Mouse (Mus musculus) midbrain, embryonic 14.5 days (tissue): ENCODE measurements around the gene Ankrd24. TPM values are rescaled to one million over a fixed set of nuclear protein-coding genes. Genes with fewer than 3 reads are reported as not detected.
A peak's percentile ranks its signal among the peaks of the same experiment; 100 is the strongest.

ENCODE experiments used
- ATAC-seq: fragments of 200-750 bp; cut with Nextera tagmentation; 2 replicates; pipeline ENCODE4 v1.8.0; 2017; ENCODE audit warnings: moderate number of reproducible peaks, moderate library complexity; ENCODE audit not compliant: low FRiP score, low TSS enrichment
- DNase-seq: peaks from one replicate; pipeline ENCODE4 v3.0.0-alpha.2; 2015
- H3K27ac ChIP-seq: fragments of 300-500 bp; sonication (generic); replicated peaks from 2 replicates; pipeline ENCODE4 v1.5.1; 2014; ENCODE audit warnings: mild to moderate bottlenecking, low read depth, low read length, moderate library complexity
- H3K27me3 ChIP-seq: fragments of 300-500 bp; sonication (generic); 2 replicates; pipeline ENCODE4 v1.6.1; 2014; ENCODE audit warnings: low read length, control low read depth, mixed read lengths; ENCODE audit not compliant: control insufficient read depth, insufficient read depth
- H3K36me3 ChIP-seq: fragments of 300-500 bp; sonication (generic); 2 replicates; pipeline ENCODE4 v1.6.1; 2014; ENCODE audit warnings: low read length, control low read depth; ENCODE audit not compliant: control insufficient read depth, insufficient read depth
- H3K4me1 ChIP-seq: fragments of 300-500 bp; sonication (generic); 2 replicates; pipeline ENCODE4 v1.6.1; 2014; ENCODE audit warnings: mild to moderate bottlenecking, antibody characterized with exemption, low read length, control low read depth; ENCODE audit not compliant: control insufficient read depth, insufficient read depth
- H3K4me2 ChIP-seq: fragments of 300-500 bp; sonication (generic); 2 replicates; pipeline ENCODE4 v1.6.1; 2014; ENCODE audit warnings: mild to moderate bottlenecking, low read length, moderate library complexity
- H3K4me3 ChIP-seq: fragments of 300-500 bp; sonication (generic); replicated peaks from 2 replicates; pipeline ENCODE4 v1.5.1; 2014; ENCODE audit warnings: low read depth, low read length
- H3K9ac ChIP-seq: fragments of 300-500 bp; sonication (generic); replicated peaks from 2 replicates; pipeline ENCODE4 v1.6.1; 2014; ENCODE audit warnings: mild to moderate bottlenecking, low read length, moderate library complexity
- H3K9me3 ChIP-seq: fragments of 300-500 bp; sonication (generic); 2 replicates; pipeline ENCODE4 v1.6.1; 2016; ENCODE audit warnings: low read length, control low read depth, mixed read lengths; ENCODE audit not compliant: control insufficient read depth
- WGBS: fragments of 180-500 bp; shearing (Covaris S2); extraction: QIAGEN DNeasy Blood & Tissue Kit; methylation state at CpG from one replicate; pipeline ENCODE4 v1.1.7; 2014; 5-methylcytosine and 5-hydroxymethylcytosine counted together
- polyA plus RNA-seq: library from polyadenylated mRNA; unstranded; fragments of >200 nt; fragmentation: Nextera tagmentation; extraction: Ambion mirVana; gene quantifications from 2 replicates; pipeline ENCODE4 v1.2.1, GENCODE M21; 2014

Ankrd24 gene
- polyA plus RNA-seq, 1 experiment from 2014 or later: 8.9 TPM

- Histone ChIP-seq H3K27me3 (peaks cover 17% of the 10 kb centered on the region; the same call in 1 of the 2 replicates), H3K4me1 (peaks cover 24% of the 10 kb centered on the region), H3K9ac (no peak overlapping the region), H3K36me3 (no peaks in the 10 kb centered on the region), H3K9me3 (no peaks in the 10 kb centered on the region), H3K4me2 (no peak overlapping the region), H3K27ac (no peak overlapping the region), H3K4me3 (no peak overlapping the region)
- peak; percentile 32 for DNase-seq
- no peak for ATAC-seq
- 50% methylated on average over 5 of the region's 5 CpGs for WGBS
These were observed 32.7 kb upstream of the Ankrd24 start for GRCm38 (mm10) chr10:81595599-81595998.

GRCm38 (mm10) chr10:81596611-81597010 is 31.7 kb upstream of the Ankrd24 start:
- peak; percentile 76 for DNase-seq
- no peaks in the 10 kb centered on the region for H3K36me3 ChIP-seq
- peak overlapping the region; percentile 66 for H3K27ac ChIP-seq
- H3K4me3 ChIP-seq: no peak overlapping the region
- peak overlapping the region; percentile 20; the same call in 1 of the 2 replicates for H3K9ac ChIP-seq
- WGBS: under 1% methylated on average over 10 of the region's 10 CpGs
- peaks cover 33% of the 10 kb centered on the region for H3K4me1 ChIP-seq
- no peak for ATAC-seq
- peak overlapping the region; percentile 39 for H3K4me2 ChIP-seq
- H3K27me3 ChIP-seq: peaks cover 19% of the 10 kb centered on the region; the same call in 1 of the 2 replicates
- H3K9me3 ChIP-seq: no peaks in the 10 kb centered on the region

- H3K4me2 ChIP-seq: peak overlapping the region; percentile 39
- 4% methylated on average over 9 of the region's 12 CpGs for WGBS
- DNase-seq (peak; percentile 74), ATAC-seq (peak; percentile 18; the same call in 1 of the 2 replicates)
- no peak overlapping the region for H3K9ac ChIP-seq
- no peaks in the 10 kb centered on the region for H3K36me3 ChIP-seq
- H3K4me3 ChIP-seq: no peak overlapping the region
- H3K27me3 ChIP-seq: peaks cover 23% of the 10 kb centered on the region; the same call in 1 of the 2 replicates
- H3K9me3 ChIP-seq: no peaks in the 10 kb centered on the region
- H3K27ac ChIP-seq: peak overlapping the region; percentile 66
- H3K4me1 ChIP-seq: peaks cover 36% of the 10 kb centered on the region
These were observed 31.0 kb upstream of the Ankrd24 start for GRCm38 (mm10) chr10:81597137-81597950.

- H3K9ac ChIP-seq: no peak overlapping the region
- peaks cover 17% of the 10 kb centered on the region; the same call in 1 of the 2 replicates for H3K27me3 ChIP-seq
- no peaks in the 10 kb centered on the region for H3K9me3 ChIP-seq
- ATAC-seq: no peak
- H3K4me1 ChIP-seq: peaks cover 39% of the 10 kb centered on the region
- H3K4me3 ChIP-seq: no peak overlapping the region
- WGBS: 44% methylated on average over 3 of the region's 3 CpGs
- H3K27ac ChIP-seq: no peak overlapping the region
- H3K4me2 ChIP-seq: no peak overlapping the region
- DNase-seq: no peak
- no peaks in the 10 kb centered on the region for H3K36me3 ChIP-seq
These were observed 30.0 kb upstream of the Ankrd24 start for GRCm38 (mm10) chr10:81598342-81598741.

- H3K4me2 ChIP-seq: no peak overlapping the region
- DNase-seq (no peak), ATAC-seq (no peak)
- H3K27me3 ChIP-seq: peaks cover 17% of the 10 kb centered on the region; the same call in 1 of the 2 replicates
- WGBS: 64% methylated on average over 6 of the region's 6 CpGs
- no peaks in the 10 kb centered on the region for H3K36me3 ChIP-seq
- H3K27ac ChIP-seq: no peak overlapping the region
- H3K9ac ChIP-seq: no peak overlapping the region
- no peaks in the 10 kb centered on the region for H3K9me3 ChIP-seq
- H3K4me3 ChIP-seq: no peak overlapping the region
- H3K4me1 ChIP-seq: peaks cover 39% of the 10 kb centered on the region
These were observed 29.5 kb upstream of the Ankrd24 start for GRCm38 (mm10) chr10:81598871-81599270.

GRCm38 (mm10) chr10:81599630-81600029 is 28.7 kb upstream of the Ankrd24 start:
- no peak for ATAC-seq
- peaks cover 17% of the 10 kb centered on the region; the same call in 1 of the 2 replicates for H3K27me3 ChIP-seq

GRCm38 (mm10) chr10:81600096-81600495 is 28.2 kb upstream of the Ankrd24 start:
- 52% methylated on average over 10 of the region's 10 CpGs for WGBS
- Histone ChIP-seq H3K27ac (no peak overlapping the region), H3K9me3 (no peaks in the 10 kb centered on the region), H3K27me3 (peaks cover 14% of the 10 kb centered on the region; the same call in 1 of the 2 replicates), H3K36me3 (no peaks in the 10 kb centered on the region), H3K4me3 (no peak overlapping the region), H3K4me1 (peaks cover 39% of the 10 kb centered on the region), H3K4me2 (no peak overlapping the region), H3K9ac (no peak overlapping the region)
- DNase-seq (no peak), ATAC-seq (no peak)

More at GRCm38 (mm10) chr10:81599630-81600029, 28.7 kb upstream of the Ankrd24 start:
- no peaks in the 10 kb centered on the region for H3K9me3 ChIP-seq
- WGBS: 79% methylated on average over 5 of the region's 5 CpGs
- no peak overlapping the region for H3K9ac ChIP-seq
- H3K27ac ChIP-seq: no peak overlapping the region
- no peak overlapping the region for H3K4me3 ChIP-seq
- no peaks in the 10 kb centered on the region for H3K36me3 ChIP-seq
- DNase-seq: no peak
- H3K4me2 ChIP-seq: no peak overlapping the region
- peaks cover 39% of the 10 kb centered on the region for H3K4me1 ChIP-seq

GRCm38 (mm10) chr10:81600738-81601203 is 27.6 kb upstream of the Ankrd24 start, which contains the start of gene Tle6:
Gene Tle6 (minus strand): TSS chr10:81601073.
- DNase-seq: peak; percentile 99
- H3K4me1 ChIP-seq: peaks cover 39% of the 10 kb centered on the region
- H3K9ac ChIP-seq: no peak within 1 kb of the TSS
- H3K9me3 ChIP-seq: no peaks in the 10 kb centered on the region
- ATAC-seq: peak; percentile 82
- H3K27ac ChIP-seq: no peak within 1 kb of the TSS
- 0 out of 2 replicates have a peak within 1 kb of the TSS, but pooled peaks have one; percentile 8 for H3K4me3 ChIP-seq
- peaks cover 10% of the 10 kb centered on the region; the same call in 1 of the 2 replicates for H3K27me3 ChIP-seq
- WGBS: under 1% methylated on average over 28 of the region's 28 CpGs
- H3K36me3 ChIP-seq: no peaks in the 10 kb centered on the region
- H3K4me2 ChIP-seq: peak within 1 kb of the TSS; percentile 54
